Mouse (Mus musculus): ENCODE measurements at regions not wholly inside any gene's neighbourhood (a gene's known extent, or its start where the extent isn't known, plus 50 kb on each side); places are given as distances from the start of the nearest gene placed in this dataset.

GRCm38 (mm10) chr14:81254343-81254838 is 1270.5 kb downstream of the Olfm4 start:
- DNase-seq (ENCODE audit: low spot score in 2 of 2): no peak

GRCm38 (mm10) chr14:81255423-81255822 is 1271.5 kb downstream of the Olfm4 start:
- DNase-seq (ENCODE audit: low spot score in 2 of 2): no peak

- DNase-seq (ENCODE audit: low spot score in 2 of 2): no peak
Measured at GRCm38 (mm10) chr14:81267637-81268373, 1283.9 kb downstream of the Olfm4 start.

GRCm38 (mm10) chr14:81287489-81288025 is 1303.7 kb downstream of the Olfm4 start:
- DNase-seq (ENCODE audit: low spot score in 2 of 2): no peak

GRCm38 (mm10) chr14:81307160-81307559 is 1323.3 kb downstream of the Olfm4 start:
- DNase-seq (ENCODE audit: low spot score in 2 of 2): peak in 1 of 2 experiments; percentile 5

GRCm38 (mm10) chr14:81341058-81341457 is 1357.2 kb downstream of the Olfm4 start:
- DNase-seq (ENCODE audit: low spot score in 2 of 2): no peak

GRCm38 (mm10) chr14:81387566-81387965 is 1403.7 kb downstream of the Olfm4 start:
- DNase-seq (ENCODE audit: low spot score in 2 of 2): no peak

Measured in frontal cortex, postnatal 10 days (tissue).